Mouse (Mus musculus): ENCODE measurements around the gene Lgals2. TPM values are rescaled to one million over a fixed set of nuclear protein-coding genes. Genes with fewer than 3 reads are reported as not detected.

Lgals2 gene
- polyA plus RNA-seq, 1 experiment, result 4.8 TPM

DNA sequence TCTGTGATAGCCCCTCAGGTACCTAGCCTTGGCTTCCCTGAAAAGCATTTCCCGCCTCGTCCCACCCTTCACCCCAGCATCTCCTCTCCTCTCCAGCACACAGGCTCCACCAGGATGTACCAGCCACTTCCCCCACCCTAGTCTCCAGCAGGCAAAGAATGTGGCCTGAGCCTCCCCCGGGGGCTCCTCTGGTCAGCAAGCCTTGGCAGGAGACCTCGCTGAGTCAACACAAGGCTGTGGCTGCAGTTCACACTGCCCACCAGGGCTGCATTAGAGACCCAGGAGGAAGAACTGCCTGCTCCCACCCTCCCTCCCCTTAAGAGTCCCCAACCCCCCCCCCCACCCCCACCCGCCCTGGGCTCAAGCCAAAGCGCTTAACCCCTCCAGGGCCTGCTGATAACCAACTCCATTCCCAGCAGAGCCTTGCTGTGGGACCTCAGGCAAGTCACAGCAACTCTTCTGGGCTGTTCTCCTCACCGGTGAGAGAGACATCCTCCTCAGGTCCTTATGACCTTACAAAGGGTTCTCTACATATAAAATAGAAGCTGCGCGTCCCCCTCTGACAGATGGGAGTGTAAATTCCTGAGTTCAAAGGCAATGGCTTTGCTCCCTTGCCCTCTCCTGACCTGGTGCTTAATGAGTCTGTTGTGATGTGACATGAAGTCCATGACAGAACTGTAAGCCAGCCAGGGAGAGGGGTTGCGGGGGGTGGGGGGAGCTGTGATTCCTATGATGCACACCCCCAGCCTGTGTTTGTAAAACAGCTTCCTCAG is 20.9 kb downstream of the Lgals2 start:
- Histone ChIP-seq H3K4me1 (replicated peaks; ENCODE audit: control insufficient read depth, insufficient read depth, low read length) (peaks cover 13% of the 10 kb centered on the region), H3K27me3 (ENCODE audit: control insufficient read depth, insufficient read depth, low read length) (no peaks in the 10 kb centered on the region), H3K36me3 (ENCODE audit: control insufficient read depth, insufficient read depth, low read length) (no peaks in the 10 kb centered on the region), H3K4me3 (ENCODE audit: control insufficient read depth, insufficient read depth, low read length) (no peak overlapping the region), H3K27ac (ENCODE audit: control insufficient read depth, insufficient read depth, low read length) (no peak overlapping the region)
- WGBS, result 85% methylated on average over 10 of the region's 10 CpGs
- no peak for DNase-seq
- TF ChIP-seq CTCF (IDR thresholded peaks at IDR 0.05; ENCODE audit: borderline replicate concordance, control insufficient read depth, extremely low read depth, insufficient read depth, low read length, poor library complexity) (no peak), POLR2A (IDR thresholded peaks at IDR 0.05; ENCODE audit: control insufficient read depth, extremely low read depth, insufficient read depth, low read length, poor library complexity) (no peak)

DNA sequence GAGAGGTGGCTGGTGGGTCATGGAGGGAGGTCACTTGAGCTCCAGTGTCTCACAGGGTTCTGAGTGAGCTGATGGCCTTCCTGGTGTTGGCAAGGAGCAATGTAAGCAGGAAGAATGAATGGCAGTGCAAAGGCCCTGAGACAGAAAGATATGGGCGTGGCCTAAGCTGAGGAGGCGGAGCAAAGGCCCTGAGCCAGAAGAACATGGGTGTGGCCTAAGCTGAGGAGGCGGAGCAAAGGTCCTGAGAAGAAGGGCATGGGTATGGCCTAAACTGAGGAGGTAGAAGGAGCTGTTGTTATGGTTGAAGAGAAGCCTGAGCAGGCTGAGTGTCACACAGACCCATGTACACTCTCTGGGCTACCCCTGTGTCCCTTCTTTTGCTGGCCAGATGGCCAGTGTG is 21.7 kb downstream of the Lgals2 start:
- no peaks in the 10 kb centered on the region for H3K27me3 ChIP-seq (ENCODE audit: control insufficient read depth, insufficient read depth, low read length)
- no peak for TF ChIP-seq POLR2A (IDR thresholded peaks at IDR 0.05; ENCODE audit: control insufficient read depth, extremely low read depth, insufficient read depth, low read length, poor library complexity)
- no peak for TF ChIP-seq CTCF (IDR thresholded peaks at IDR 0.05; ENCODE audit: borderline replicate concordance, control insufficient read depth, extremely low read depth, insufficient read depth, low read length, poor library complexity)
- no peak overlapping the region for H3K4me3 ChIP-seq (ENCODE audit: control insufficient read depth, insufficient read depth, low read length)
- H3K36me3 ChIP-seq (ENCODE audit: control insufficient read depth, insufficient read depth, low read length), result no peaks in the 10 kb centered on the region
- H3K27ac ChIP-seq (ENCODE audit: control insufficient read depth, insufficient read depth, low read length), result no peak overlapping the region
- WGBS, result 93% methylated on average over 3 of the region's 3 CpGs
- no peak for DNase-seq
- H3K4me1 ChIP-seq (replicated peaks; ENCODE audit: control insufficient read depth, insufficient read depth, low read length), result peaks cover 15% of the 10 kb centered on the region

DNA sequence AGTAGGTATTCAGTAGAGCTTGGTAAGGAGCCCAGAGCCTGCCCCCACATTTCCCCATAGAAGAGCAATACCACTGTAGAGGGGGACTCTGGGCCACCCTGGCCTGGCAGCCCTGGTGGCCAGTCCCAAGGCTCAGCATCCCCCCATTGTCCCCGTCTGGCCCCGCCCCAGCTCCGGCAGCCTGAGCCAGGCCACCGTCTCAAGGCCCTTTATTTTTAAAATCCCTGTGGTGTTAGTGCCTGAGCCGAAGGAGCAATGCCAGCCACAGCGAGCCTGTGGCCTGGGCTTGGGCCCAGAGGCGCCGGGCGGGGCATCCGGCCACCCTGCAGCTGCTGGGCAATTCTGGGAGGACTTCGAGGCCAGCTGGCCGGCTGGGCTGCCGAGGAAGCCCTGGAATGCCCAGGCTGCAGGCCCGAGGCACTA is 22.6 kb downstream of the Lgals2 start:
- no peak for DNase-seq

DNA sequence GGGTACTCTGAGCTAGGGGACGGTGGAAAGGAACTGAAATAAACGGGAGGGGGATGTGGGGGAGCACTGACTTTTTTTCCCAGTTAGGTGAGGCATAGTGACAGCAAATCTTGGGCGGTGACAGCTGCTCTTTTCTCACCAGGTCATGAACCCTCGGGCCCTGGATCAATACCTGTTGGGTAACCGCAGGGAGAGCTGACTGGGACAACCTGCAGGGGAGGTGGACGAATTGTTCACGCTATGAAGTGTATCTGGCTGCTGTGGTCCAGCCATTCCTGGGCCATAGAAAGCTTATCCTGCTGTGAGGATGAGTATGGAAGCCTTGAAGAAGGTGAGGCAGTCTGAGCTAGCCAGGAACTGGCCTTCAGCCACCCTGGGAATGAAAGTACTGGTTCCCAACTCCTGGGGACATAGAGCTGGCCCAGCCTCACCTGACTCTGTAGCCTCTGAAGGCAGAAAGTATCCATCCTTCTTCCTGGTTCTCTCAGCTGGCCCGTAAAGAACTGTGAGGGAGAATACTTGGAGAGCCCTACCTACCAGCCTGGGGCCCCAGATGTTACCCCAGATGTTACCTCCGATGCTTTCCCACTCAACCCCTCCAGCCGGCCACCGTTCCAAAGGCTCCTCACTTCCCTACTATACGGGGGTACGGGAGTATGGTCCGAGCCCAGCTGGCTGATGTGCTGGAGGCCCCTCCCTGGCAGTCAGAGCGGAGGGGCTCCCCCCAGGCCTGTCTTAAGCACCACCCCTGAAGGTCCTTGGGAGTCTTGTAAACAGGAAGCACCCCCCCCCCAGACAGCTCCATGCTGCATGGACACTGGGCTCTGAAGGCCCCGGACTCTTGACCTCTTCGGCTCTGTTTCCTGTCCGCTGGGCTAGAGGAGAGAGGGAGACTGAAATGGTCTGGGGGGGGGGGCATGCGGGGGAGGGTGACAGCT is 23.3 kb downstream of the Lgals2 start:
- no peak overlapping the region for H3K4me3 ChIP-seq (ENCODE audit: control insufficient read depth, insufficient read depth, low read length)
- DNase-seq, result no peak
- H3K4me1 ChIP-seq (replicated peaks; ENCODE audit: control insufficient read depth, insufficient read depth, low read length), result peaks cover 29% of the 10 kb centered on the region
- no peaks in the 10 kb centered on the region for H3K36me3 ChIP-seq (ENCODE audit: control insufficient read depth, insufficient read depth, low read length)
- H3K27me3 ChIP-seq (ENCODE audit: control insufficient read depth, insufficient read depth, low read length), result no peaks in the 10 kb centered on the region
- TF ChIP-seq POLR2A (IDR thresholded peaks at IDR 0.05; ENCODE audit: control insufficient read depth, extremely low read depth, insufficient read depth, low read length, poor library complexity), result no peak
- no peak for TF ChIP-seq CTCF (IDR thresholded peaks at IDR 0.05; ENCODE audit: borderline replicate concordance, control insufficient read depth, extremely low read depth, insufficient read depth, low read length, poor library complexity)
- 94% methylated on average over 19 of the region's 19 CpGs for WGBS
- no peak overlapping the region for H3K27ac ChIP-seq (ENCODE audit: control insufficient read depth, insufficient read depth, low read length)

More for the DNA sequence above, 22.6 kb downstream of the Lgals2 start:
- Histone ChIP-seq H3K27ac (ENCODE audit: control insufficient read depth, insufficient read depth, low read length) (no peak overlapping the region), H3K4me1 (replicated peaks; ENCODE audit: control insufficient read depth, insufficient read depth, low read length) (peaks cover 22% of the 10 kb centered on the region), H3K27me3 (ENCODE audit: control insufficient read depth, insufficient read depth, low read length) (no peaks in the 10 kb centered on the region), H3K4me3 (ENCODE audit: control insufficient read depth, insufficient read depth, low read length) (no peak overlapping the region), H3K36me3 (ENCODE audit: control insufficient read depth, insufficient read depth, low read length) (no peaks in the 10 kb centered on the region)
- TF ChIP-seq CTCF (IDR thresholded peaks at IDR 0.05; ENCODE audit: borderline replicate concordance, control insufficient read depth, extremely low read depth, insufficient read depth, low read length, poor library complexity) (no peak), POLR2A (IDR thresholded peaks at IDR 0.05; ENCODE audit: control insufficient read depth, extremely low read depth, insufficient read depth, low read length, poor library complexity) (no peak)
- WGBS, result 94% methylated on average over 14 of the region's 14 CpGs

DNA sequence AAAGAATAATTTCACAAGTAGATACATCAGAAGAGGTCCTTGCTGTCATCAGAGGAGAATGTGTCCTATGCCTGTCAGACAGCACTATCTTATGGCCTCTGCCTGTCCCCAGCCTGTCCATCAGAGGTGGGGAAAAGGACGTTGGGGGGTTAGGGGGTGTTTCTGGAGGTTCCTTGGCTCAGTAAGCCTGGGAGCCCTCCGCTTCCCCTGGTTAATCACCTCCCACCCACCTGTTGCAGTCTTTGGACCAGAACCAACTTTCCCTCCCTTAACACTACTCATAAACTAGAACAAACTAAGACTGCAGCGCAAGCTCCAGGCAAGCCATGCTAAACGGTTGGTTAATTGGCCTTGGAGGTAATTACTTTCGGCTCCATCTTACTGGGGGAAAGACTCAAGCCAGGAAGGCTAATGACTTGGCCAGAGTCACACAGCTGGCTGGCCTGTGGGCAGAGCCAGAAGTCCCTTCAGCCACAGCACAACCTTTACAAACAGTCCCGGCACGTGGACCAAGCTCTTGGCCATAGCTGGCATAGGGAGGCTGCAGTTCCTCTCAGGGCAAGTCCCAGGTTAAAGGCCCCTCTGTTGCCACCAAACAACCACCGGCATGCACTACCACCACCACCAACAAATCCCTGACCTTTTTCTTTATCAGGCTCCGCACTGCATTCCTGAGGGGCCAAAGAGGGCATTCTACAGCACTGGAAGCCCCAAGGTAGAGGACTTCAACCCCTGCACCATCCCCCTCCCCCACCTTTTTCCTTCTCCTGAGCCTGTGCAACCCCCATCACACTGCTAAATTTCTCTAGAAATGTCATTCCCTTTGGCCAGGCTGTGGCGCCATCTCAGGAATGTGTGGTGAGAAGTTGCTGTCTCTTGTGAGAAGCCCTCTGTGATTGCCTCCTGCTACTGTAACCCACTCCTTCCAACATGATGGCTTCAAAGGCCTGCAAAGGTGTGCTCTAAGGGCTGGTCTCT is 24.3 kb downstream of the Lgals2 start:
- H3K36me3 ChIP-seq (ENCODE audit: control insufficient read depth, insufficient read depth, low read length), result no peaks in the 10 kb centered on the region
- TF ChIP-seq CTCF (IDR thresholded peaks at IDR 0.05; ENCODE audit: borderline replicate concordance, control insufficient read depth, extremely low read depth, insufficient read depth, low read length, poor library complexity), result no peak
- H3K27me3 ChIP-seq (ENCODE audit: control insufficient read depth, insufficient read depth, low read length), result no peaks in the 10 kb centered on the region
- H3K4me3 ChIP-seq (ENCODE audit: control insufficient read depth, insufficient read depth, low read length), result no peak overlapping the region
- peaks cover 37% of the 10 kb centered on the region for H3K4me1 ChIP-seq (replicated peaks; ENCODE audit: control insufficient read depth, insufficient read depth, low read length)
- WGBS, result 88% methylated on average over 10 of the region's 10 CpGs
- no peak overlapping the region for H3K27ac ChIP-seq (ENCODE audit: control insufficient read depth, insufficient read depth, low read length)
- no peak for DNase-seq

DNA sequence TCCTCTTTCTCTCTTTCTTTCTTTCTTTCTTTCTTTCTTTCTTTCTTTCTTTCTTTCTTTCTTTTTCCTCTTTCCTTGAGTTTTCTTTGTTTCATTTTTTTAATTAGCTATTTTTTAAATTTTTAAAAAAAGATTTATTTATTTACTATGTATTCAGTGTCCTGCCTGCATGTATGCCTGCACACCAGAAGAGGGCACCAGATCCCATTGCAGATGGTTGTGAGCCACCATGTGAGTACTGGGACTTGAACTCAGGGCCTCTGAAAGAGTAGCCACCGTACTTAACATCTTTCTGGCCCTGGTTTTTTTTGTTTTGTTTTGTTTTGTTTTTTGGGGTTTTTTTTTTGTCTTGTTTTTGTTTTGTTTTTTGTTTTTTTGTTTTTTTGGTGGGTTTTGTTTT is 25.7 kb downstream of the Lgals2 start:
- DNase-seq, result no peak
- no peaks in the 10 kb centered on the region for H3K36me3 ChIP-seq (ENCODE audit: control insufficient read depth, insufficient read depth, low read length)
- H3K4me1 ChIP-seq (replicated peaks; ENCODE audit: control insufficient read depth, insufficient read depth, low read length), result peaks cover 32% of the 10 kb centered on the region
- TF ChIP-seq POLR2A (IDR thresholded peaks at IDR 0.05; ENCODE audit: control insufficient read depth, extremely low read depth, insufficient read depth, low read length, poor library complexity), result no peak
- no peak for TF ChIP-seq CTCF (IDR thresholded peaks at IDR 0.05; ENCODE audit: borderline replicate concordance, control insufficient read depth, extremely low read depth, insufficient read depth, low read length, poor library complexity)
- H3K27ac ChIP-seq (ENCODE audit: control insufficient read depth, insufficient read depth, low read length), result no peak overlapping the region
- H3K4me3 ChIP-seq (ENCODE audit: control insufficient read depth, insufficient read depth, low read length), result no peak overlapping the region
- WGBS, result 100% methylated on average over 1 of the region's 1 CpGs
- H3K27me3 ChIP-seq (ENCODE audit: control insufficient read depth, insufficient read depth, low read length), result no peaks in the 10 kb centered on the region

All from thymus, adult 2 months (tissue).